Mouse (Mus musculus): ENCODE results near the gene Gm47969. TPM values are rescaled to one million over a fixed set of nuclear protein-coding genes. Genes with fewer than 3 reads are reported as not detected.
"Not testable (repeated sequence)": the region's sequence is repeated elsewhere in the genome, so short reads cannot be mapped to it uniquely, and the experiment has no call there.

The Gm47969 gene
- not detected for total RNA-seq (2021)
- long read RNA-seq, experiment 1, result 0 reads
- long read RNA-seq, experiment 2, result 0 reads

- no peak for DNase-seq (ENCODE audit: low spot score in 2 of 2)
These were observed at the start of gene Gm47969 for GRCm38 (mm10) chr1:83044882-83045427. Gm47969 (plus strand) TSS chr1:83044932.

GRCm38 (mm10) chr1:83000306-83000705 lies 44.4 kb upstream of the Gm47969 start, which contains the start of gene Gm47959:
Gm47959 (plus strand) TSS chr1:83000548.
- not testable (repeated sequence) for DNase-seq (ENCODE audit: low spot score in 2 of 2)

GRCm38 (mm10) chr1:83006218-83007179 lies 38.2 kb upstream of the Gm47969 start:
- DNase-seq (ENCODE audit: low spot score in 2 of 2), result no peak

DNA sequence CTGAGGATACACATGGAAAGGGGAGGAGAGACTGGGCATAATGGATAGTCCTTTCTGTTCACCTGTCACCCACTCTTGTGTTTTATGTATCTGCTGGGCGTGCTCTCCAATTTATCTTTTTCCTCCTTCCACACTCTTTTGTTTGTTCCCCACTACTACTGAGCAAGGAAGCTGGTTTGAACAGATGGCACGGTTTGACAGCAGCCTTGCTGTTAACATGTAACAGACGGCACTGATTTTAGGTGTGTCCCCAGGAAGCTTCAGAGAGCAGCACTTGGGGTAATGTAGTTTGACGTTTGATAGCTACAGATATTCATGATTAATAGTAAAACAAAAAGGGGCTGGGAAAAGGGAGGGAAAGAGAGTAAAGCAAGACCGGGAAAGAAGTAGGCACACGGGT lies 37.3 kb upstream of the Gm47969 start:
- no peak for DNase-seq (ENCODE audit: low spot score in 2 of 2)

DNA sequence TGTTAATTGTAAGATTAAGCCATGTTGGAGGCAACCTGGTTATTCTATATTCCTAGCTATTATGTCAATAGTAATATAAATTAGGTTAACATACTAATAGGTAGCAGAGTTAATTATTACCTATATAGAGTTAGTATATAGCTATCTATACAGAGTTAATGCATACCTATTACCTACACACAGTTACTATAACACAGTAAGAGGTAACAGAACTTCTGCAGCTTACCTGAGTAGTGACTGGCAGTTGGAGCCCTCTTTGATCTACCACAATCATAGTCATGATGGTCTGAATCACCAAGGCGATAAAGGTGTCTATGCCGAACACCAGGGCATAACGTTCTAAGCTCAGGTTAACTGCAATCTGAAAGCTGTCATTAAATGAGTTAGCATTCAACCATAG lies 30.3 kb upstream of the Gm47969 start:
- DNase-seq (ENCODE audit: low spot score in 2 of 2), result no peak

DNA sequence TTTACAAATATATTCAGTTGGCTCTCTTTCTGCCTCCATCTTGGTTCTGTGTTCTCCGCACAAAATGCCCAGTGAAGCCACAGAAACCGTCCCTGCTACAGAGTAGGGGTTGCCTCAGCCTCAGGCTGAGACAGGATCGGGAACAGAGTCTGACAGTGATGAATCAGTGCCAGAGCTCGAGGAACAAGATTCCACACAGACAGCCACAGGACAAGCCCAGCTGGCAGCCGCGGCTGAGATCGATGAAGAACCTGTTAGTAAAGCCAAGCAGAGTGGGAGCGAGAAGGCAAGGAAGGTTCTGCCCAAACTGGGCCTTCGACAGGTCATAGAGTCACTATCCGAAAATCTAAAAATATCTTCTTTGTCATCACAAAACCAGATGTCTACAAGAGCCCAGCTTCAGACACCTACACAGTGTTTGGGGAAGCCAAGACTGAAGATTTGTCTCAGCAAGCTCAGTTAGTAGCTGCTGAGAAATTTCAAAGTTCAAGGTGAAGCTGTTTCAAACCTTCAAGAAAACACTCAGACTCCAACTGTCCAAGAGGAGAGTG lies 29.3 kb upstream of the Gm47969 start:
- DNase-seq (ENCODE audit: low spot score in 2 of 2), result no peak

DNA sequence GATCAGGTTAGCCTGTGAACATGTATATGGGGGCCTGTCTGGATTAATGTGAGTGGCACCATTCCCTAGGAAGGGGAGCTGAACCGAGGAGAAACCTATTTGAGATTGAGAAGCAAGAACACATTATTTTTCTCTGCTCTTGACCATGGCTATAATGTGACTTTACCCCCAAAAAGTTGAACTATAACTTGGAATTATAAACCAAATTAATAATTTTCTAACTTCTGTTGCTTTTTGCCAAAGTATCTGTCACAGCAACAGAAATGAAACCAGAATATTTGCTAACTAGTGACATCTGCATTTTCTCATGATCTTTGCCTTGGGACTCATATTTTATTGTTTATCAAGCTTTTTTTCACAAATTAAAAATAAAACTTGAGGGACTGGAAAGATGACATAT lies 28.2 kb upstream of the Gm47969 start:
- DNase-seq (ENCODE audit: low spot score in 2 of 2), result no peak

DNA sequence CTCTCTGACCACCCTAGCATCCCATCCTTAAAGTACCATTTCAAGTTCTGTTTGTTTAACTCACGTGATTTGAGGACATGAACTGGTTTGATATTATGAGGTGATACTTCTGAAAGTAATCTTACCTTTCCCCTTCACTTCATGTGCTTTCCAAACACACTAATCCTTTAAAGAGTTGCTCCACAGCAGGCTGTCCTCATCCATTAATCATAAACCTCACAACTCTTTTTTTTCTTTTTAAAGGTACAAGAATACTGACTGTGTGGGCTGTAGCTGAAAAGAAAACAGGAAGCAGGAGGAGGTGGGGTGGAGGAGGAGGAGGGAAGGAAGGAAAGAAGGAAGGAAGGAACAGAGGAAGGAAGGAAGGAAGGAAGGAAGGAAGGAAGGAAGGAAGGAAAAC lies 12.8 kb upstream of the Gm47969 start:
- no peak for DNase-seq (ENCODE audit: low spot score in 2 of 2)

- no peak for DNase-seq (ENCODE audit: low spot score in 2 of 2)
These were observed 12.2 kb upstream of the Gm47969 start for GRCm38 (mm10) chr1:83032508-83032907.

DNA sequence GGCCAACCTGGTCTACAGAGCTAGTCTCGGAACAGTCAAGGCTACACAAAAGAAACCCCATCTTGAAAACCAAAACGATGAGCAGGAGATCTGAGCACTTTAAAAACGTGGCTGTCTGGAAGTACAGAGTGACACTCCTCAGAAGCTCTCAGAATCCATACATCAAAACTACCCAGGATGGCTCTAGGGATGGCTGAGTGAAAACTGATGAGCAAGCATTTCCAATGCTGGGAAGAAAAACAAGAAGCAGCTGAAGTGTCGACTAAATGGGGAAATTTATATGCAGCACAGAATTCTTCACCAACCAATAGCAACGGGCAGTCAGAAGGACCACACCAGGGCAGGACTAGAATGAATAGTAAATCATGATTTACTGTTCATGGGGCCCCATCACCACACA lies 10.2 kb upstream of the Gm47969 start:
- no peak for DNase-seq (ENCODE audit: low spot score in 2 of 2)

- DNase-seq (ENCODE audit: low spot score in 2 of 2), result no peak
These were observed 7.7 kb upstream of the Gm47969 start for GRCm38 (mm10) chr1:83036892-83037667.

- no peak for DNase-seq (ENCODE audit: low spot score in 2 of 2)
These were observed 6.5 kb upstream of the Gm47969 start, which contains the start of gene Slc19a3 for GRCm38 (mm10) chr1:83038109-83038672. Slc19a3 (minus strand) TSS chr1:83038448.

DNA sequence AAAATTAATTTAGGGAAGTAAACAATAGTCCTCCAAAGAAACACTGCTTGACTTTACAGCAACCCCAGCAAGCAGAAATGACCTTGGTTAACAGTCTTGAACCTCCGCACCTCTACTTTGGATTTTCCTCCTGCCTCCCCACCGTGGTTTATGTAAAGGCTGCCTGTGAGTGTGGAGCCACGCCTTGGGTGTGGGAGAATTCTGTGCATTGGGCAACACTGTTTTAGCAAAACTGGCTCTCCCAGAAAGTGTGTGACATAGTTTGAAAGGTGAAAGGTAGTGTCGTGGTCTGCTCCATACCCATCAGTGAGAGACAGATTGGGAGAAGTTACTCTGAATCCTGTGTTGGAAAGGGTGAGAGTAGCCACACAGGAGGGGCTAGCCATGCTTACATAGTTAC lies 5.7 kb upstream of the Gm47969 start:
- DNase-seq (ENCODE audit: low spot score in 2 of 2), result no peak

DNA sequence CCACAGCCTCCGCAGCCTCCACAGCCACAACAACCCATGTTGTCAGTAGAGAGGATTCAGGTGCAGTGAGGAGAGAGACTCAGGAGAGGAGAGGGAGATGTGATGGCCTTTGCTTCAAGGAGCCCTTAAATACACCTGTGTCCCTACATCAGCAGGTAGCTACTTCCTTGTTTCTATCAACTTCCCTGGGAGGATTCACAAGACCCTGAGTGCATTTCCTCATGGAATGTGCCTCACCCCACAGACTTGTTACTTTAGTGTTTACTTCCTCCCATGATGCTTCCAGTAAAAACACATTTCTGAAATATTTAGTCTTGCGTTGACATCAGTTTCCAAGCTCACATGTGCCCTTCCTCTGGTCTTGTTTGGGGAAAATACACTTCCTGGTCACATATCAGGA lies 2.4 kb upstream of the Gm47969 start, which contains the start of gene Krtap28-10:
TSS of gene Krtap28-10 (minus strand) at position 101 of the 400 bp plus-strand sequence.
- no peak for DNase-seq (ENCODE audit: low spot score in 2 of 2)

- no peak for DNase-seq (ENCODE audit: low spot score in 2 of 2)
These were observed 13.7 kb downstream of the Gm47969 start for GRCm38 (mm10) chr1:83058481-83058880.

GRCm38 (mm10) chr1:83059278-83059677 lies 14.5 kb downstream of the Gm47969 start, which contains the start of gene A030005K14Rik:
A030005K14Rik (minus strand) TSS chr1:83059378.
- DNase-seq (ENCODE audit: low spot score in 2 of 2), result no peak

DNA sequence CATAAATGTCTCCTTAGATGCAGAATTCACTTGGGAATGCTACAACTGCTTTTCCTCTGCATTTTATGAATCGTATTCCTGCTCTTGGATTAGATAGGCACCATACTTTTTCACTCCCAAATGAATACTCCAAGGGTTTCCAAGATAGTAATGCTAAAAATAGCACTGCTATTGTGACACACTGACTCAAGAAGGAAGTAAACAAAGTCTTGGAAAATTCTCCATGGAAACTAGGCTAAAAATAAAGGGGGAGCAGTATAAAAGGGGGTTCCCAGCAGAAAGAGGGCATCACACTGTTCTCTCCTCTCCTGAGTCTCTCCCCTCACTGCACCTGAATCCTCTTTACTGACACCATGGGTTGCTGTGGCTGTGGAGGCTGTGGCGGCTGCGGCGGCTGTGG lies 15.9 kb downstream of the Gm47969 start, which contains the start of gene Krtap28-13:
TSS of gene Krtap28-13 (plus strand) at position 288 of the 400 bp plus-strand sequence.
- DNase-seq (ENCODE audit: low spot score in 2 of 2), result no peak

GRCm38 (mm10) chr1:83064851-83065250 lies 20.1 kb downstream of the Gm47969 start:
- no peak for DNase-seq (ENCODE audit: low spot score in 2 of 2)

GRCm38 (mm10) chr1:83066577-83066976 lies 21.8 kb downstream of the Gm47969 start:
- DNase-seq (ENCODE audit: low spot score in 2 of 2), result no peak

DNA sequence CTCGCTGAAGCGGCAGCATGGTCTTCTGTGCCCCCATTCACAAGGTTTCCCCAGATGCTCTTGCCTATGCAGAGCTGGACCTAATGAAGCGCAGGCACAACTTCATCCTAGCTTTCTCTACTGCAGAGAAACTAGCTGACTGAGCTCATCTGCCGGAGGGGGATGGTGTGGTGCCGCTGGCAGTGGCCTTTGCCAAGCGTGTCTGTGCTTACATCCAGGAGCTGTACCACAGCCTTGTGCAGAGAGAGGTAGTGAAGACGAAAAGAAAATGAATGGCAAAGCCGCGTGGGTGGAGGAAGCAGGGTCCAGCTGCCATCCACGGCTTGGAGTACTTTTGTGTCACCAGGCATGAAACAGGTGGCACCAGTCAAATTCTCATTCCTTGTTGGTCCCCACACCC lies 22.5 kb downstream of the Gm47969 start:
- no peak for DNase-seq (ENCODE audit: low spot score in 2 of 2)

Data from adrenal gland, postnatal 4 days (tissue).